Mouse (Mus musculus): ENCODE results near the gene Son. TPM values are rescaled to one million over a fixed set of nuclear protein-coding genes. Genes with fewer than 3 reads are reported as not detected.
"Not testable (repeated sequence)": the region's sequence is repeated elsewhere in the genome, so short reads cannot be mapped to it uniquely, and the experiment has no call there.

Son gene
- total RNA-seq, 1 experiment from 2014 or later: 279 TPM

GRCm38 (mm10) chr16:91630584-91630983 lies 16.7 kb upstream of the Son start:
- no peak for ATAC-seq (replicated peaks in 1 of 2; ENCODE audit: insufficient read depth in 1 of 2, low FRiP score in 2 of 2, low TSS enrichment in 1 of 2, low read depth in 1 of 2, poor library complexity in 2 of 2, severe bottlenecking in 2 of 2)

- no peak for ATAC-seq (replicated peaks in 1 of 2; ENCODE audit: insufficient read depth in 1 of 2, low FRiP score in 2 of 2, low TSS enrichment in 1 of 2, low read depth in 1 of 2, poor library complexity in 2 of 2, severe bottlenecking in 2 of 2)
Observed at GRCm38 (mm10) chr16:91632439-91632838, 14.9 kb upstream of the Son start.

GRCm38 (mm10) chr16:91632940-91633339 lies 14.4 kb upstream of the Son start:
- no peak for ATAC-seq (replicated peaks in 1 of 2; ENCODE audit: insufficient read depth in 1 of 2, low FRiP score in 2 of 2, low TSS enrichment in 1 of 2, low read depth in 1 of 2, poor library complexity in 2 of 2, severe bottlenecking in 2 of 2)

GRCm38 (mm10) chr16:91633641-91634040 lies 13.7 kb upstream of the Son start:
- peak in 1 of 2 experiments; percentile 45; a peak in 1 of 4 replicates for ATAC-seq (replicated peaks in 1 of 2; ENCODE audit: insufficient read depth in 1 of 2, low FRiP score in 2 of 2, low TSS enrichment in 1 of 2, low read depth in 1 of 2, poor library complexity in 2 of 2, severe bottlenecking in 2 of 2)

GRCm38 (mm10) chr16:91639161-91639560 lies 8.1 kb upstream of the Son start:
- ATAC-seq (replicated peaks in 1 of 2; ENCODE audit: insufficient read depth in 1 of 2, low FRiP score in 2 of 2, low TSS enrichment in 1 of 2, low read depth in 1 of 2, poor library complexity in 2 of 2, severe bottlenecking in 2 of 2): no peak

GRCm38 (mm10) chr16:91639636-91640035 lies 7.7 kb upstream of the Son start:
- no peak for ATAC-seq (replicated peaks in 1 of 2; ENCODE audit: insufficient read depth in 1 of 2, low FRiP score in 2 of 2, low TSS enrichment in 1 of 2, low read depth in 1 of 2, poor library complexity in 2 of 2, severe bottlenecking in 2 of 2)

- peak in 1 of 2 experiments; percentile 63; a peak in 1 of 4 replicates for ATAC-seq (replicated peaks in 1 of 2; ENCODE audit: insufficient read depth in 1 of 2, low FRiP score in 2 of 2, low TSS enrichment in 1 of 2, low read depth in 1 of 2, poor library complexity in 2 of 2, severe bottlenecking in 2 of 2)
Observed at GRCm38 (mm10) chr16:91640171-91640570, 7.1 kb upstream of the Son start.

- ATAC-seq (replicated peaks in 1 of 2; ENCODE audit: insufficient read depth in 1 of 2, low FRiP score in 2 of 2, low TSS enrichment in 1 of 2, low read depth in 1 of 2, poor library complexity in 2 of 2, severe bottlenecking in 2 of 2): no peak
Observed at GRCm38 (mm10) chr16:91644901-91645300, 2.4 kb upstream of the Son start.

- not testable (repeated sequence) for ATAC-seq (replicated peaks in 1 of 2; ENCODE audit: insufficient read depth in 1 of 2, low FRiP score in 2 of 2, low TSS enrichment in 1 of 2, low read depth in 1 of 2, poor library complexity in 2 of 2, severe bottlenecking in 2 of 2)
Observed at GRCm38 (mm10) chr16:91645420-91645819, 1.9 kb upstream of the Son start.

- no peak for ATAC-seq (replicated peaks in 1 of 2; ENCODE audit: insufficient read depth in 1 of 2, low FRiP score in 2 of 2, low TSS enrichment in 1 of 2, low read depth in 1 of 2, poor library complexity in 2 of 2, severe bottlenecking in 2 of 2)
Observed at GRCm38 (mm10) chr16:91645995-91646602, 1.2 kb upstream of the Son start.

- ATAC-seq (replicated peaks in 1 of 2; ENCODE audit: insufficient read depth in 1 of 2, low FRiP score in 2 of 2, low TSS enrichment in 1 of 2, low read depth in 1 of 2, poor library complexity in 2 of 2, severe bottlenecking in 2 of 2): peak; percentile 70 to 84
Observed at GRCm38 (mm10) chr16:91646681-91647419, 456 bp upstream of the Son start, which contains the start of gene Gart. Gene Gart, minus strand, starts transcription at chr16:91646952.

GRCm38 (mm10) chr16:91648220-91648550 lies 879 bp downstream of the Son start:
- peak in 1 of 2 experiments; percentile 33; a peak in 3 of 4 replicates for ATAC-seq (replicated peaks in 1 of 2; ENCODE audit: insufficient read depth in 1 of 2, low FRiP score in 2 of 2, low TSS enrichment in 1 of 2, low read depth in 1 of 2, poor library complexity in 2 of 2, severe bottlenecking in 2 of 2)

- ATAC-seq (replicated peaks in 1 of 2; ENCODE audit: insufficient read depth in 1 of 2, low FRiP score in 2 of 2, low TSS enrichment in 1 of 2, low read depth in 1 of 2, poor library complexity in 2 of 2, severe bottlenecking in 2 of 2): no peak
Observed at GRCm38 (mm10) chr16:91649246-91649645, 1.9 kb downstream of the Son start.

GRCm38 (mm10) chr16:91649781-91650180 lies 2.5 kb downstream of the Son start:
- ATAC-seq (replicated peaks in 1 of 2; ENCODE audit: insufficient read depth in 1 of 2, low FRiP score in 2 of 2, low TSS enrichment in 1 of 2, low read depth in 1 of 2, poor library complexity in 2 of 2, severe bottlenecking in 2 of 2): no peak

- no peak for ATAC-seq (replicated peaks in 1 of 2; ENCODE audit: insufficient read depth in 1 of 2, low FRiP score in 2 of 2, low TSS enrichment in 1 of 2, low read depth in 1 of 2, poor library complexity in 2 of 2, severe bottlenecking in 2 of 2)
Observed at GRCm38 (mm10) chr16:91652191-91652590, 4.9 kb downstream of the Son start.

GRCm38 (mm10) chr16:91655285-91655684 lies 8.0 kb downstream of the Son start:
- no peak for ATAC-seq (replicated peaks in 1 of 2; ENCODE audit: insufficient read depth in 1 of 2, low FRiP score in 2 of 2, low TSS enrichment in 1 of 2, low read depth in 1 of 2, poor library complexity in 2 of 2, severe bottlenecking in 2 of 2)

GRCm38 (mm10) chr16:91657285-91657684 lies 10.0 kb downstream of the Son start:
- ATAC-seq (replicated peaks in 1 of 2; ENCODE audit: insufficient read depth in 1 of 2, low FRiP score in 2 of 2, low TSS enrichment in 1 of 2, low read depth in 1 of 2, poor library complexity in 2 of 2, severe bottlenecking in 2 of 2): no peak

- ATAC-seq (replicated peaks in 1 of 2; ENCODE audit: insufficient read depth in 1 of 2, low FRiP score in 2 of 2, low TSS enrichment in 1 of 2, low read depth in 1 of 2, poor library complexity in 2 of 2, severe bottlenecking in 2 of 2): 0 out of 4 replicates have a peak, but pooled peaks of 1 of the 2 experiments have one; percentile 27
Observed at GRCm38 (mm10) chr16:91658471-91658870, 11.2 kb downstream of the Son start.

- no peak for ATAC-seq (replicated peaks in 1 of 2; ENCODE audit: insufficient read depth in 1 of 2, low FRiP score in 2 of 2, low TSS enrichment in 1 of 2, low read depth in 1 of 2, poor library complexity in 2 of 2, severe bottlenecking in 2 of 2)
Observed at GRCm38 (mm10) chr16:91659798-91660197, 12.5 kb downstream of the Son start.

Data from hematopoietic stem cell, adult 5-6 weeks (primary cell).